Mouse (Mus musculus) ES-E14 (cell line): ENCODE data around the gene Ppp2r1b.

ENCODE experiments used
- HCFC1 ChIP-seq: IDR thresholded peaks from 2 replicates; pipeline ENCODE4 v1.6.1; 2012; ENCODE audit warnings: low read length, inconsistent platforms, borderline replicate concordance; ENCODE audit not compliant: insufficient read depth
- MAFK ChIP-seq: IDR thresholded peaks from 2 replicates; pipeline ENCODE4 v1.6.1; 2014; ENCODE audit warnings: mild to moderate bottlenecking, low read depth, low read length, inconsistent platforms; ENCODE audit not compliant: insufficient read depth
- ZC3H11A ChIP-seq: IDR thresholded peaks from 2 replicates; pipeline ENCODE4 v1.6.1; 2012; ENCODE audit warnings: low read depth, mild to moderate bottlenecking, inconsistent platforms, low read length, borderline replicate concordance
- ZNF384 ChIP-seq: IDR thresholded peaks from 2 replicates; pipeline ENCODE4 v1.6.1; 2012; ENCODE audit warnings: low read depth, low read length, inconsistent platforms

- no peak for TF ChIP-seq MAFK
- no peak for TF ChIP-seq ZC3H11A
- TF ChIP-seq ZNF384, result no peak
- no peak for TF ChIP-seq HCFC1
Observed at GRCm38 (mm10) chr9:50836097-50836496, 9.0 kb upstream of the Ppp2r1b start.
